ENCODE assay signal across 8 mouse cellular contexts in genomic region chr13:80962789-80963590, GRCm38 (mm10).
A peak's percentile ranks its signal among the peaks of the same experiment; 100 is the strongest.
DNase-seq lines count a peak whose midpoint lies in the region; ATAC-seq lines count a peak whose summit lies in the region.

No protein-coding gene starts in this region.

- peak; percentile 8 for DNase-seq in MEL-GATA-1-ER (ENCODE audit: extremely low read depth, low read depth)
- DNase-seq in forebrain, embryonic 14.5 days (ENCODE audit: low spot score) = peak; percentile 84
- DNase-seq in heart, postnatal 14 days = peak; percentile 87 to 88
- DNase-seq in layer of hippocampus, adult 18-20 months (ENCODE audit: low spot score in 2 of 2) = peak; percentile 31 to 70
- peak; percentile 79 for DNase-seq in ovary, adult 18-20 months (ENCODE audit: low spot score)
- peak; percentile 67 for DNase-seq in thymus, postnatal 4 days

- H3K27me3 ChIP-seq in forebrain, embryonic 14.5 days (replicated peaks; ENCODE audit: control insufficient read depth, insufficient read depth, low read length) = no peaks in the 10 kb centered on the region
- no peaks in the 10 kb centered on the region for H3K27me3 ChIP-seq in lung, embryonic 15.5 days

- peak overlapping the region; percentile 76 for H3K9ac ChIP-seq in forebrain, embryonic 14.5 days (ENCODE audit: low read length)
- peak overlapping the region; percentile 51 for H3K9ac ChIP-seq in lung, embryonic 15.5 days

- peak overlapping the region; percentile 76 for H3K4me2 ChIP-seq in forebrain, embryonic 14.5 days (ENCODE audit: low read length)
- H3K4me2 ChIP-seq in lung, embryonic 15.5 days = peak overlapping the region; percentile 78

- no peak overlapping the region for H3K27ac ChIP-seq in forebrain, embryonic 14.5 days (ENCODE audit: low read depth, low read length)
- peak overlapping the region; percentile 95 for H3K27ac ChIP-seq in lung, embryonic 15.5 days

- peak overlapping the region; percentile 49 for H3K4me3 ChIP-seq in forebrain, embryonic 14.5 days (ENCODE audit: low read depth, low read length)
- peak overlapping the region; percentile 47 for H3K4me3 ChIP-seq in lung, embryonic 15.5 days

- peak; percentile 93 for ATAC-seq in cerebellum, adult (ENCODE audit: insufficient number of reproducible peaks, low FRiP score, low TSS enrichment)
- peak; percentile 98 for ATAC-seq in forebrain, embryonic 14.5 days
- ATAC-seq in lung, embryonic 15.5 days (ENCODE audit: borderline replicate concordance, extremely low read depth, low FRiP score, low TSS enrichment) = peak; percentile 98

- intact Hi-C loops in heart, postnatal 14 days (cut with DNase I) = loop anchor here (2.0 to 10.0 kb wide), 3 partner anchors 80 to 389 kb away; partner anchors contain the start of gene Arrdc3

- no peaks in the 10 kb centered on the region for H3K36me3 ChIP-seq in forebrain, embryonic 14.5 days (ENCODE audit: control insufficient read depth, insufficient read depth, low read length)
- no peaks in the 10 kb centered on the region for H3K36me3 ChIP-seq in lung, embryonic 15.5 days

- H3K4me1 ChIP-seq in forebrain, embryonic 14.5 days (ENCODE audit: control insufficient read depth, insufficient read depth, low read length) = peaks cover 2% of the 10 kb centered on the region; the same call in 1 of the 2 replicates
- H3K4me1 ChIP-seq in lung, embryonic 15.5 days = peaks cover 14% of the 10 kb centered on the region; the same call in 1 of the 2 replicates

- H3K9me3 ChIP-seq in forebrain, embryonic 14.5 days (replicated peaks; ENCODE audit: control insufficient read depth, low read length) = no peaks in the 10 kb centered on the region
- H3K9me3 ChIP-seq in lung, embryonic 15.5 days = no peaks in the 10 kb centered on the region

- 10% methylated on average over 39 of the region's 51 CpGs for WGBS in forebrain, embryonic 14.5 days
- 3% methylated on average over 51 of the region's 51 CpGs for WGBS in lung, embryonic 15.5 days

Comparison
In these comparisons a context has a peak if more than half of its experiments do, and no peak if none do; other contexts are left out.
1. DNase-seq: peak in every context shown above with its lines; median percentile 88 in heart, postnatal 14 days; 84 in forebrain, embryonic 14.5 days; 79 in ovary, adult 18-20 months; 67 in thymus, postnatal 4 days; 50 in layer of hippocampus, adult 18-20 months; 8 in MEL-GATA-1-ER.